Mouse (Mus musculus): ENCODE measurements around the gene Kcna1. TPM values are rescaled to one million over a fixed set of nuclear protein-coding genes. Genes with fewer than 3 reads are reported as not detected.

The Kcna1 gene
- total RNA-seq (2012; rRNA removed): not detected in 2 replicates
- polyA plus RNA-seq (2012; ENCODE audit: insufficient read depth in 1 of 2, insufficient read length in 2 of 2, low read depth in 1 of 2, low replicate concordance in 2 of 2, missing spikeins in 1 of 2): not detected

- no peaks in the 10 kb centered on the region for H3K9me3 ChIP-seq (replicated peaks; ENCODE audit: insufficient read depth, low read length)
- H3K4me3 ChIP-seq (ENCODE audit: control insufficient read depth in 1 of 2, insufficient read depth in 1 of 2, low read depth in 2 of 2, low read length in 2 of 2): no peak within 1 kb of the TSS
- no peak within 1 kb of the TSS for H3K27ac ChIP-seq (ENCODE audit: control insufficient read depth, low read depth, low read length)
- no peaks in the 10 kb centered on the region for H3K27me3 ChIP-seq (ENCODE audit: control insufficient read depth in 1 of 2, insufficient read depth in 2 of 2, low read length in 2 of 2)
- TF ChIP-seq MAZ (IDR thresholded peaks at IDR 0.05; ENCODE audit: low read depth, low read length) (no peak), BHLHE40 (IDR thresholded peaks at IDR 0.05; ENCODE audit: borderline replicate concordance, low read depth, low read length) (no peak), CHD2 (IDR thresholded peaks at IDR 0.05; ENCODE audit: low read length) (no peak), CHD1 (IDR thresholded peaks at IDR 0.05; ENCODE audit: low read depth, low read length) (no peak), SIN3A (IDR thresholded peaks at IDR 0.05; ENCODE audit: low read length) (no peak), TCF12 (IDR thresholded peaks at IDR 0.05; ENCODE audit: low read depth, low read length) (no peak), JUND (IDR thresholded peaks at IDR 0.05; ENCODE audit: low read depth, low read length) (no peak)
- H3K36me3 ChIP-seq (ENCODE audit: control insufficient read depth in 1 of 2, insufficient read depth in 2 of 2, low read length in 2 of 2): no peaks in the 10 kb centered on the region
- H3K9ac ChIP-seq (ENCODE audit: control insufficient read depth, low read depth, low read length, poor library complexity, severe bottlenecking): no peak within 1 kb of the TSS
- no peaks in the 10 kb centered on the region for H3K79me2 ChIP-seq (ENCODE audit: control insufficient read depth, insufficient read depth, low read length, poor library complexity)
- DNase-seq (ENCODE audit: low read depth, low spot score): no peak
- no peaks in the 10 kb centered on the region for H3K4me1 ChIP-seq (ENCODE audit: control insufficient read depth in 1 of 2, insufficient read depth in 2 of 2, low read length in 2 of 2)
Observed at GRCm38 (mm10) chr6:126646381-126646780, at the start of gene Kcna1. Kcna1 (minus strand) TSS chr6:126646384.

- TF ChIP-seq ETS1 (IDR thresholded peaks at IDR 0.05; ENCODE audit: low read depth, low read length): no peak
- no peak for TF ChIP-seq CTCF (IDR thresholded peaks at IDR 0.05 in 2 of 3, conservative IDR thresholded peaks at IDR 0.05 in 1 of 3; ENCODE audit: control insufficient read depth in 1 of 3, insufficient read depth in 1 of 3, low read depth in 2 of 3, low read length in 3 of 3, poor library complexity in 1 of 3, severe bottlenecking in 1 of 3)
- no peak for TF ChIP-seq TBP (IDR thresholded peaks at IDR 0.05; ENCODE audit: low read depth, low read length)
- TF ChIP-seq USF1 (IDR thresholded peaks at IDR 0.05; ENCODE audit: low read depth, low read length): no peak
- no peak for TF ChIP-seq CHD1 (IDR thresholded peaks at IDR 0.05; ENCODE audit: low read depth, low read length)
- no peak for TF ChIP-seq BHLHE40 (IDR thresholded peaks at IDR 0.05; ENCODE audit: borderline replicate concordance, low read depth, low read length)
- no peak for TF ChIP-seq MAFK (IDR thresholded peaks at IDR 0.05; ENCODE audit: borderline replicate concordance, low read depth, low read length)
- TF ChIP-seq CHD2 (IDR thresholded peaks at IDR 0.05; ENCODE audit: low read length): no peak
- no peak for TF ChIP-seq GABPA (IDR thresholded peaks at IDR 0.05; ENCODE audit: low read depth, low read length)
- TF ChIP-seq ZC3H11A (IDR thresholded peaks at IDR 0.05; ENCODE audit: low read depth, low read length): no peak
- no peak for TF ChIP-seq ZNF384 (IDR thresholded peaks at IDR 0.05; ENCODE audit: low read depth, low read length)
- no peak for TF ChIP-seq SMC3 (IDR thresholded peaks at IDR 0.05; ENCODE audit: low read depth, low read length)
- no peak for TF ChIP-seq GATA1 (IDR thresholded peaks at IDR 0.05; ENCODE audit: low read depth, low read length)
- TF ChIP-seq TCF12 (IDR thresholded peaks at IDR 0.05; ENCODE audit: low read depth, low read length): no peak
- TF ChIP-seq POLR2A (IDR thresholded peaks at IDR 0.05; ENCODE audit: control insufficient read depth in 1 of 2, insufficient read depth in 1 of 2, low read depth in 1 of 2, low read length in 2 of 2, poor library complexity in 1 of 2): no peak
- Histone ChIP-seq H3K27ac (ENCODE audit: control insufficient read depth, low read depth, low read length) (no peak overlapping the region), H3K36me3 (ENCODE audit: control insufficient read depth in 1 of 2, insufficient read depth in 2 of 2, low read length in 2 of 2) (no peaks in the 10 kb centered on the region), H3K79me2 (ENCODE audit: control insufficient read depth, insufficient read depth, low read length, poor library complexity) (no peaks in the 10 kb centered on the region), H3K4me3 (ENCODE audit: control insufficient read depth in 1 of 2, insufficient read depth in 1 of 2, low read depth in 2 of 2, low read length in 2 of 2) (no peak overlapping the region), H3K9ac (ENCODE audit: control insufficient read depth, low read depth, low read length, poor library complexity, severe bottlenecking) (no peak overlapping the region), H3K4me1 (ENCODE audit: control insufficient read depth in 1 of 2, insufficient read depth in 2 of 2, low read length in 2 of 2) (no peaks in the 10 kb centered on the region), H3K27me3 (ENCODE audit: control insufficient read depth in 1 of 2, insufficient read depth in 2 of 2, low read length in 2 of 2) (no peaks in the 10 kb centered on the region), H3K9me3 (replicated peaks; ENCODE audit: insufficient read depth, low read length) (no peaks in the 10 kb centered on the region)
- DNase-seq (ENCODE audit: low read depth, low spot score): no peak
Observed at GRCm38 (mm10) chr6:126687120-126687519, 40.9 kb upstream of the Kcna1 start.

Measured in MEL (cell line).